Mouse (Mus musculus) midbrain, postnatal 0 days (tissue): ENCODE results near the gene Dscaml1. TPM values are rescaled to one million over a fixed set of nuclear protein-coding genes. Genes with fewer than 3 reads are reported as not detected.

Experiments
- ATAC-seq: fragments of 200-750 bp; cut with Nextera tagmentation; 2 replicates; pipeline ENCODE4 v1.8.0; 2017; ENCODE audit warnings: moderate number of reproducible peaks, mild to moderate bottlenecking, moderate TSS enrichment, moderate library complexity; ENCODE audit not compliant: low FRiP score
- DNase-seq: peaks from one replicate; pipeline ENCODE4 v3.0.0-alpha.2; 2015; ENCODE audit warnings: low spot score
- H3K27ac ChIP-seq: fragments of 300-500 bp; sonication (generic); 2 replicates; pipeline ENCODE4 v1.5.1; 2014; ENCODE audit warnings: low read depth, mild to moderate bottlenecking, low read length, mixed read lengths
- H3K27me3 ChIP-seq: fragments of 300-500 bp; sonication (generic); 2 replicates; pipeline ENCODE4 v1.6.1; 2014; ENCODE audit warnings: low read length, control low read depth, mixed read lengths; ENCODE audit not compliant: insufficient read depth
- H3K36me3 ChIP-seq: fragments of 300-500 bp; sonication (generic); 2 replicates; pipeline ENCODE4 v1.6.1; 2014; ENCODE audit warnings: low read length, control low read depth, mixed read lengths; ENCODE audit not compliant: insufficient read depth
- H3K4me1 ChIP-seq: fragments of 300-500 bp; sonication (generic); 2 replicates; pipeline ENCODE4 v1.6.1; 2014; ENCODE audit warnings: mild to moderate bottlenecking, control low read depth, antibody characterized with exemption, low read length, mixed read lengths; ENCODE audit not compliant: insufficient read depth
- H3K4me2 ChIP-seq: fragments of 300-500 bp; sonication (generic); 2 replicates; pipeline ENCODE4 v1.6.1; 2014; ENCODE audit warnings: low read depth, mild to moderate bottlenecking, low read length, mixed read lengths; ENCODE audit not compliant: poor library complexity, severe bottlenecking
- H3K4me3 ChIP-seq: fragments of 300-500 bp; sonication (generic); 2 replicates; pipeline ENCODE4 v1.5.1; 2014; ENCODE audit warnings: low read depth, mild to moderate bottlenecking, low read length, moderate library complexity
- H3K9ac ChIP-seq: fragments of 300-500 bp; sonication (generic); replicated peaks from 2 replicates; pipeline ENCODE4 v1.6.1; 2014; ENCODE audit warnings: mild to moderate bottlenecking, low read length, moderate library complexity, mixed read lengths; ENCODE audit not compliant: poor library complexity, severe bottlenecking
- H3K9me3 ChIP-seq: fragments of 300-500 bp; sonication (generic); 2 replicates; pipeline ENCODE4 v1.6.1; 2016; ENCODE audit warnings: low read length, control low read depth
- CTCF ChIP-seq: IDR thresholded peaks from 2 replicates; pipeline ENCODE4 v1.5.1; 2016; ENCODE audit warnings: antibody characterized with exemption, mild to moderate bottlenecking
- WGBS: fragments of 180-500 bp; shearing (Covaris S2); extraction: QIAGEN DNeasy Blood & Tissue Kit; methylation state at CpG from one replicate; pipeline ENCODE4 v1.1.7; 2014; 5-methylcytosine and 5-hydroxymethylcytosine counted together
- polyA plus RNA-seq: library from polyadenylated mRNA; unstranded; fragments of >200 nt; fragmentation: Nextera tagmentation; extraction: Ambion mirVana; gene quantifications from 2 replicates; pipeline ENCODE4 v1.2.1, GENCODE M21; 2015
- total RNA-seq: library from RNA; depleted of rRNA; stranded (reverse); fragments of >200 nt; gene quantifications from 2 replicates; pipeline ENCODE4 v1.2.3, GENCODE M21; 2014

Dscaml1 gene
- total and polyA plus RNA-seq, 2 experiments from 2014 or later, result 14.6 to 42.1 TPM

GRCm38 (mm10) chr9:45614616-45615015, 188.2 kb downstream of the Dscaml1 start:
- TF ChIP-seq CTCF, result no peak
- no peak overlapping the region for H3K27ac ChIP-seq
- DNase-seq, result no peak
- no peak overlapping the region for H3K4me3 ChIP-seq
- no peak overlapping the region for H3K4me2 ChIP-seq
- ATAC-seq, result no peak
- no peaks in the 10 kb centered on the region for H3K27me3 ChIP-seq
- H3K9me3 ChIP-seq, result no peaks in the 10 kb centered on the region
- no peaks in the 10 kb centered on the region for H3K36me3 ChIP-seq
- peaks cover 4% of the 10 kb centered on the region; the same call in 1 of the 2 replicates for H3K4me1 ChIP-seq
- no peak overlapping the region for H3K9ac ChIP-seq
- WGBS, result 59% methylated on average over 1 of the region's 1 CpGs

- Histone ChIP-seq H3K9ac (no peak overlapping the region), H3K36me3 (no peaks in the 10 kb centered on the region), H3K27ac (peak overlapping the region; percentile 55), H3K4me3 (no peak overlapping the region), H3K4me2 (no peak overlapping the region), H3K4me1 (peaks cover 9% of the 10 kb centered on the region; the same call in 1 of the 2 replicates), H3K27me3 (no peaks in the 10 kb centered on the region), H3K9me3 (no peaks in the 10 kb centered on the region)
- TF ChIP-seq CTCF, result no peak
- DNase-seq, result peak; percentile 24
- ATAC-seq, result 0 out of 2 replicates have a peak, but pooled peaks have one; percentile 31
- WGBS, result 54% methylated on average over 10 of the region's 10 CpGs
These were observed 191.5 kb downstream of the Dscaml1 start for GRCm38 (mm10) chr9:45617889-45618288.

- Histone ChIP-seq H3K27ac (peak overlapping the region; percentile 55; the same call in 1 of the 2 replicates), H3K4me2 (no peak overlapping the region), H3K9ac (no peak overlapping the region), H3K4me1 (peaks cover 9% of the 10 kb centered on the region; the same call in 1 of the 2 replicates), H3K36me3 (no peaks in the 10 kb centered on the region), H3K27me3 (no peaks in the 10 kb centered on the region), H3K4me3 (no peak overlapping the region), H3K9me3 (no peaks in the 10 kb centered on the region)
- ATAC-seq, result no peak
- WGBS, result 73% methylated on average over 7 of the region's 7 CpGs
- DNase-seq, result no peak
- TF ChIP-seq CTCF, result no peak
These were observed 192.0 kb downstream of the Dscaml1 start for GRCm38 (mm10) chr9:45618443-45618842.

- ATAC-seq (no peak), DNase-seq (peak; percentile 35)
- Histone ChIP-seq H3K9ac (no peak overlapping the region), H3K36me3 (no peaks in the 10 kb centered on the region), H3K4me2 (no peak overlapping the region), H3K27ac (peak overlapping the region; percentile 71), H3K27me3 (no peaks in the 10 kb centered on the region), H3K4me3 (no peak overlapping the region), H3K4me1 (peaks cover 5% of the 10 kb centered on the region; the same call in 1 of the 2 replicates), H3K9me3 (no peaks in the 10 kb centered on the region)
- 29% methylated on average over 9 of the region's 9 CpGs for WGBS
- no peak for TF ChIP-seq CTCF
These were observed 193.6 kb downstream of the Dscaml1 start for GRCm38 (mm10) chr9:45620049-45620448.

- Histone ChIP-seq H3K4me1 (peaks cover 8% of the 10 kb centered on the region; the same call in 1 of the 2 replicates), H3K4me3 (no peak overlapping the region), H3K27ac (peak overlapping the region; percentile 71; the same call in 1 of the 2 replicates), H3K27me3 (no peaks in the 10 kb centered on the region), H3K36me3 (no peaks in the 10 kb centered on the region), H3K9ac (no peak overlapping the region), H3K4me2 (no peak overlapping the region), H3K9me3 (no peaks in the 10 kb centered on the region)
- no peak for ATAC-seq
- WGBS, result 91% methylated on average over 4 of the region's 4 CpGs
- TF ChIP-seq CTCF, result no peak
- DNase-seq, result no peak
These were observed 194.5 kb downstream of the Dscaml1 start for GRCm38 (mm10) chr9:45620920-45621319.

- Histone ChIP-seq H3K27me3 (no peaks in the 10 kb centered on the region), H3K4me2 (no peak overlapping the region), H3K4me1 (0 out of 2 replicates have a peak, but pooled peaks cover 3% of the 10 kb centered on the region), H3K27ac (peak overlapping the region; percentile 18; the same call in 1 of the 2 replicates), H3K9me3 (no peaks in the 10 kb centered on the region), H3K4me3 (no peak overlapping the region), H3K36me3 (no peaks in the 10 kb centered on the region), H3K9ac (no peak overlapping the region)
- ATAC-seq, result 0 out of 2 replicates have a peak, but pooled peaks have one; percentile 44
- WGBS, result 33% methylated on average over 6 of the region's 6 CpGs
- TF ChIP-seq CTCF, result no peak
- peak; percentile 64 for DNase-seq
These were observed 199.5 kb downstream of the Dscaml1 start for GRCm38 (mm10) chr9:45625889-45626446.
